Mouse (Mus musculus) cortical plate, adult 2 months (tissue): ENCODE results near the gene Cacna1c.

Source experiments
- CTCF ChIP-seq: fragments of 200-500 bp; IDR thresholded peaks from 2 replicates; pipeline ENCODE4 v1.5.1; 2011; ENCODE audit warnings: mild to moderate bottlenecking, control low read depth, low read length; ENCODE audit not compliant: insufficient read depth; ENCODE audit errors: extremely low read depth
- POLR2A ChIP-seq: fragments of 200-500 bp; IDR thresholded peaks from 2 replicates; pipeline ENCODE4 v1.6.1; 2011; ENCODE audit warnings: mild to moderate bottlenecking, low read length, control low read depth; ENCODE audit not compliant: insufficient read depth; ENCODE audit errors: extremely low read depth

DNA sequence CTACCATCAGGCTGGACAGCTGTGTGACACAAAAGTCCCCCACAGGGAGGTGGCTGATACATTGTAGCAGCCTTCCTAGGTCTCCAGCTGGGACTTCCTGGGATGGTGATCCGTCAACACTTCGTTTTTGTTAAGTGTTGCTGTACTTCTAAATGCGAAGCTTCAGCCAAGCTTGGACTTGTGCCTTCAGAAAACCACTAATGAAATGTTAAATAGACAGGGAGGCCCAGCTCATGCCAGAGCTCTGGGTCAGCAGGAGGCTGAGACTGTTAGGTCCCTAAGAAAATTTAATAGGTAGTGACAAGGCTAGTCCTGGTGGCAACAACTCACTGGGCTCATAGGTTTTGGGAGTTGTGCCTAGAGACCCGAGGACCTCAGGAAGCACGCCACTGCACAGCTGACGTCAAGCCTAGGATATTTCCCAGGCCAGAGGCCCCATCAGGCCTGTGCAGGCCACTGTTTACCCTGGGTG is 370.8 kb downstream of the Cacna1c start:
- TF ChIP-seq POLR2A: no peak
- no peak for TF ChIP-seq CTCF
